Mouse (Mus musculus) forebrain, embryonic 11.5 days (tissue): ENCODE data around the gene Lsm10. TPM values are rescaled to one million over a fixed set of nuclear protein-coding genes. Genes with fewer than 3 reads are reported as not detected.
"Not testable (repeated sequence)": the region's sequence is repeated elsewhere in the genome, so short reads cannot be mapped to it uniquely, and the experiment has no call there.

Experiments used
- ATAC-seq: fragments of 200-750 bp; cut with Nextera tagmentation; replicated peaks from 2 replicates; pipeline ENCODE4 v1.8.0; 2017; ENCODE audit warnings: moderate TSS enrichment; ENCODE audit not compliant: low FRiP score
- DNase-seq: peaks from one replicate; pipeline ENCODE4 v3.0.0-alpha.2; 2017; ENCODE audit warnings: low spot score
- H3K27ac ChIP-seq: fragments of 300-500 bp; sonication (generic); 2 replicates; pipeline ENCODE4 v1.5.1; 2014; ENCODE audit warnings: low read depth, low read length
- H3K27me3 ChIP-seq: fragments of 300-500 bp; sonication (generic); 2 replicates; pipeline ENCODE4 v1.6.1; 2014; ENCODE audit warnings: mild to moderate bottlenecking, low read length, mixed read lengths; ENCODE audit not compliant: control insufficient read depth, insufficient read depth
- H3K36me3 ChIP-seq: fragments of 300-500 bp; sonication (generic); 2 replicates; pipeline ENCODE4 v1.6.1; 2014; ENCODE audit warnings: mild to moderate bottlenecking, low read length, moderate library complexity, mixed read lengths; ENCODE audit not compliant: control insufficient read depth, insufficient read depth
- H3K4me1 ChIP-seq: fragments of 300-500 bp; sonication (generic); replicated peaks from 2 replicates; pipeline ENCODE4 v1.6.1; 2014; ENCODE audit warnings: low read length, mixed read lengths; ENCODE audit not compliant: control insufficient read depth, insufficient read depth
- H3K4me2 ChIP-seq: fragments of 300-500 bp; sonication (generic); 2 replicates; pipeline ENCODE4 v1.6.1; 2014; ENCODE audit warnings: low read depth, mild to moderate bottlenecking, low read length, moderate library complexity, mixed read lengths; ENCODE audit not compliant: severe bottlenecking
- H3K4me3 ChIP-seq: fragments of 300-500 bp; sonication (generic); 2 replicates; pipeline ENCODE4 v1.5.1; 2014; ENCODE audit warnings: low read depth, low read length
- H3K9ac ChIP-seq: fragments of 300-500 bp; sonication (generic); 2 replicates; pipeline ENCODE4 v1.6.1; 2014; ENCODE audit warnings: low read length
- H3K9me3 ChIP-seq: fragments of 300-500 bp; sonication (generic); 2 replicates; pipeline ENCODE4 v1.6.1; 2016; ENCODE audit warnings: low read length, mixed read lengths; ENCODE audit not compliant: control insufficient read depth
- WGBS: fragments of 180-500 bp; shearing (Covaris S2); extraction: QIAGEN DNeasy Blood & Tissue Kit; methylation state at CpG from one replicate; pipeline ENCODE4 v1.1.7; 2014; 5-methylcytosine and 5-hydroxymethylcytosine counted together
- polyA plus RNA-seq: library from polyadenylated mRNA; unstranded; fragments of >200 nt; fragmentation: Nextera tagmentation; extraction: Ambion mirVana; gene quantifications from 2 replicates; pipeline ENCODE4 v1.2.1, GENCODE M21; 2014

Lsm10 gene
- polyA plus RNA-seq, 1 experiment from 2014 or later = 44.4 TPM

- Histone ChIP-seq H3K9ac (no peak overlapping the region), H3K27me3 (no peaks in the 10 kb centered on the region), H3K4me2 (no peak overlapping the region), H3K4me3 (no peak overlapping the region), H3K9me3 (no peaks in the 10 kb centered on the region), H3K4me1 (no peaks in the 10 kb centered on the region), H3K36me3 (no peaks in the 10 kb centered on the region), H3K27ac (no peak overlapping the region)
- no peak for ATAC-seq
- no peak for DNase-seq
- 81% methylated on average over 7 of the region's 7 CpGs for WGBS
Observed at GRCm38 (mm10) chr4:126090101-126090847, 6.1 kb upstream of the Lsm10 start.

GRCm38 (mm10) chr4:126090848-126091124 lies 5.6 kb upstream of the Lsm10 start:
- no peak overlapping the region for H3K4me3 ChIP-seq
- no peak overlapping the region for H3K4me2 ChIP-seq
- no peaks in the 10 kb centered on the region for H3K4me1 ChIP-seq
- WGBS = 79% methylated on average over 4 of the region's 4 CpGs
- H3K27ac ChIP-seq = no peak overlapping the region
- H3K9me3 ChIP-seq = no peaks in the 10 kb centered on the region
- no peaks in the 10 kb centered on the region for H3K27me3 ChIP-seq
- no peaks in the 10 kb centered on the region for H3K36me3 ChIP-seq
- ATAC-seq (no peak), DNase-seq (no peak)
- H3K9ac ChIP-seq = no peak overlapping the region

GRCm38 (mm10) chr4:126091873-126092272 lies 4.5 kb upstream of the Lsm10 start:
- Histone ChIP-seq H3K9ac (no peak overlapping the region), H3K27me3 (no peaks in the 10 kb centered on the region), H3K9me3 (no peaks in the 10 kb centered on the region), H3K27ac (no peak overlapping the region), H3K36me3 (no peaks in the 10 kb centered on the region), H3K4me2 (no peak overlapping the region), H3K4me3 (no peak overlapping the region), H3K4me1 (no peaks in the 10 kb centered on the region)
- 92% methylated on average over 8 of the region's 8 CpGs for WGBS
- ATAC-seq (no peak), DNase-seq (no peak)

GRCm38 (mm10) chr4:126095622-126096430 lies 597 bp upstream of the Lsm10 start:
- H3K4me3 ChIP-seq, DNase-seq, H3K4me1 ChIP-seq, H3K36me3 ChIP-seq, H3K27ac ChIP-seq, H3K9me3 ChIP-seq, H3K4me2 ChIP-seq, H3K9ac ChIP-seq, H3K27me3 ChIP-seq, ATAC-seq: not testable (repeated sequence)
- 57% methylated on average over 14 of the region's 14 CpGs for WGBS

GRCm38 (mm10) chr4:126097711-126098253 lies 1.4 kb downstream of the Lsm10 start:
- H3K27ac ChIP-seq = no peak overlapping the region
- H3K4me2 ChIP-seq = no peak overlapping the region
- H3K4me1 ChIP-seq = no peaks in the 10 kb centered on the region; the same call in 1 of the 2 replicates
- H3K36me3 ChIP-seq = no peaks in the 10 kb centered on the region
- H3K9me3 ChIP-seq = no peaks in the 10 kb centered on the region
- no peak for ATAC-seq
- no peaks in the 10 kb centered on the region for H3K27me3 ChIP-seq
- H3K4me3 ChIP-seq = no peak overlapping the region
- WGBS = 95% methylated on average over 20 of the region's 20 CpGs
- no peak overlapping the region; the same call in 1 of the 2 replicates for H3K9ac ChIP-seq
- no peak for DNase-seq

GRCm38 (mm10) chr4:126099365-126099764 lies 2.9 kb downstream of the Lsm10 start:
- 95% methylated on average over 3 of the region's 3 CpGs for WGBS
- ATAC-seq = no peak
- Histone ChIP-seq H3K4me1 (no peaks in the 10 kb centered on the region; the same call in 1 of the 2 replicates), H3K36me3 (no peaks in the 10 kb centered on the region), H3K9me3 (no peaks in the 10 kb centered on the region), H3K4me3 (no peak overlapping the region), H3K27me3 (no peaks in the 10 kb centered on the region), H3K27ac (no peak overlapping the region), H3K4me2 (no peak overlapping the region), H3K9ac (no peak overlapping the region)
- DNase-seq = no peak

- DNase-seq (no peak), ATAC-seq (no peak)
- H3K27me3 ChIP-seq = no peaks in the 10 kb centered on the region
- no peaks in the 10 kb centered on the region for H3K9me3 ChIP-seq
- 94% methylated on average over 3 of the region's 3 CpGs for WGBS
- H3K36me3 ChIP-seq = no peaks in the 10 kb centered on the region
- no peak overlapping the region for H3K4me3 ChIP-seq
- H3K27ac ChIP-seq = no peak overlapping the region
- H3K9ac ChIP-seq = no peak overlapping the region
- no peak overlapping the region for H3K4me2 ChIP-seq
- peaks cover 5% of the 10 kb centered on the region; the same call in 1 of the 2 replicates for H3K4me1 ChIP-seq
Observed at GRCm38 (mm10) chr4:126100764-126101163, 4.3 kb downstream of the Lsm10 start.

GRCm38 (mm10) chr4:126102061-126102841 lies 5.8 kb downstream of the Lsm10 start:
- DNase-seq = no peak

More at GRCm38 (mm10) chr4:126102061-126102841, 5.8 kb downstream of the Lsm10 start:
- Histone ChIP-seq H3K4me2 (peak overlapping the region; percentile 74; the same call in 1 of the 2 replicates), H3K4me3 (no peak overlapping the region), H3K27ac (no peak overlapping the region; the same call in 1 of the 2 replicates), H3K4me1 (peaks cover 5% of the 10 kb centered on the region; the same call in 1 of the 2 replicates), H3K9me3 (no peaks in the 10 kb centered on the region), H3K9ac (no peak overlapping the region), H3K36me3 (no peaks in the 10 kb centered on the region), H3K27me3 (no peaks in the 10 kb centered on the region)
- ATAC-seq = no peak
- 41% methylated on average over 7 of the region's 7 CpGs for WGBS
